Mouse (Mus musculus): Measurements from ENCODE around the gene Cenpf.

GRCm38 (mm10) chr1:189646597-189646996 is 41.3 kb downstream of the Cenpf start:
- TF ChIP-seq CTCF (IDR thresholded peaks at IDR 0.05; ENCODE audit: low read depth, low read length), result no peak
- no peak for TF ChIP-seq POLR2A (IDR thresholded peaks at IDR 0.05; ENCODE audit: extremely low read depth, insufficient read depth, low read length)

Measured in liver, adult 2 months (tissue).